Mouse (Mus musculus) liver, embryonic 14.5 days (tissue): ENCODE data around the gene Atad3a.

Source experiments
- CTCF ChIP-seq: IDR thresholded peaks from 2 replicates; pipeline ENCODE4 v1.5.1; 2016; ENCODE audit warnings: antibody characterized with exemption, low read depth, control low read depth
- EP300 ChIP-seq: IDR thresholded peaks from 2 replicates; pipeline ENCODE4 v1.6.1; 2016; ENCODE audit warnings: antibody characterized with exemption, low read depth

DNA sequence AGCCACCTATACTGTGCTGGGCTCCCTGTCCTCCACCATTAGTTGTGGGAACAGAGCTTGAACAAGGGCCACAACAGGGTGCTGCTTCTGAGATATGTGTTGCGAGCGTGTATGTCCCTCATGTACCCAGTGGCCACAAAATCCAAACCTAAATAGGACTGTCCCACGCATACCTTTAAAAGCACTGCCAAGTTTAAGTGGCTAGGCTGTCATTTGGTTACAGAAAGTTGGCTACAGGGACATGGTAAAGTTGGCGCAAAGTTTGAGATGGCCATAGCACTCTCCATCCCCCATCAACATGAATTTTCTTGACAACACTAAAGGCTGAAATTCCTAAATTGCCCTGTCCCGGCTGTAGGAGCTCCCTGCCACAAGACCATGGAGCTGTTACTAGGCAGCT, 15.8 kb downstream of the Atad3a start:
- TF ChIP-seq CTCF: no peak
- no peak for TF ChIP-seq EP300
